Mouse (Mus musculus) liver, embryonic 12.5 days (tissue): ENCODE measurements around the gene Dedd2. TPM values are rescaled to one million over a fixed set of nuclear protein-coding genes. Genes with fewer than 3 reads are reported as not detected.

Experiments used
- ATAC-seq: fragments of 200-750 bp; cut with Nextera tagmentation; 2 replicates; pipeline ENCODE4 v1.8.0; 2017; ENCODE audit warnings: moderate number of reproducible peaks, mild to moderate bottlenecking, moderate library complexity
- H3K27ac ChIP-seq: fragments of 300-500 bp; sonication (generic); 2 replicates; pipeline ENCODE4 v1.5.1; 2016; ENCODE audit warnings: mild to moderate bottlenecking
- H3K27me3 ChIP-seq: fragments of 300-500 bp; sonication (generic); replicated peaks from 2 replicates; pipeline ENCODE4 v1.6.1; 2016; ENCODE audit warnings: mild to moderate bottlenecking, moderate library complexity
- H3K36me3 ChIP-seq: fragments of 300-500 bp; sonication (generic); 2 replicates; pipeline ENCODE4 v1.6.1; 2016; ENCODE audit warnings: mild to moderate bottlenecking, moderate library complexity
- H3K4me1 ChIP-seq: fragments of 300-500 bp; sonication (generic); 2 replicates; pipeline ENCODE4 v1.6.1; 2016
- H3K4me2 ChIP-seq: fragments of 300-500 bp; sonication (generic); 2 replicates; pipeline ENCODE4 v1.6.1; 2016; ENCODE audit warnings: mild to moderate bottlenecking, moderate library complexity
- H3K4me3 ChIP-seq: fragments of 300-500 bp; sonication (generic); 2 replicates; pipeline ENCODE4 v1.5.1; 2016; ENCODE audit warnings: mild to moderate bottlenecking, moderate library complexity
- H3K9ac ChIP-seq: fragments of 300-500 bp; sonication (generic); 2 replicates; pipeline ENCODE4 v1.6.1; 2016; ENCODE audit warnings: mild to moderate bottlenecking, moderate library complexity
- H3K9me3 ChIP-seq: fragments of 300-500 bp; sonication (generic); replicated peaks from 2 replicates; pipeline ENCODE4 v1.6.1; 2016; ENCODE audit warnings: mild to moderate bottlenecking, moderate library complexity
- WGBS: fragments of 180-500 bp; shearing (Covaris S2); methylation state at CpG from one replicate; pipeline ENCODE4 v1.1.7; 2016; ENCODE audit not compliant: insufficient replicate concordance; 5-methylcytosine and 5-hydroxymethylcytosine counted together
- polyA plus RNA-seq: library from polyadenylated mRNA; unstranded; fragments of >200 nt; fragmentation: Nextera tagmentation; extraction: Ambion mirVana; gene quantifications from 2 replicates; pipeline ENCODE4 v1.2.1, GENCODE M21; 2016

Gene Dedd2
- polyA plus RNA-seq, 1 experiment from 2014 or later: 31.4 TPM

GRCm38 (mm10) chr7:25222275-25222967, 2.0 kb upstream of the Dedd2 start:
- Histone ChIP-seq H3K4me1 (peaks cover 50% of the 10 kb centered on the region), H3K27ac (peak overlapping the region; percentile 99), H3K27me3 (no peaks in the 10 kb centered on the region), H3K9ac (peak overlapping the region; percentile 96), H3K4me3 (peak overlapping the region; percentile 90), H3K36me3 (peaks cover 63% of the 10 kb centered on the region), H3K4me2 (peak overlapping the region; percentile 91), H3K9me3 (no peaks in the 10 kb centered on the region)
- 64% methylated on average over 10 of the region's 10 CpGs for WGBS
- no peak for ATAC-seq

- H3K4me1 ChIP-seq: peaks cover 55% of the 10 kb centered on the region
- peak within 1 kb of the TSS; percentile 90 for H3K4me3 ChIP-seq
- H3K9ac ChIP-seq: peak within 1 kb of the TSS; percentile 96
- peak within 1 kb of the TSS; percentile 99 for H3K27ac ChIP-seq
- H3K9me3 ChIP-seq: no peaks in the 10 kb centered on the region
- under 1% methylated on average over 45 of the region's 45 CpGs for WGBS
- H3K27me3 ChIP-seq: no peaks in the 10 kb centered on the region
- peak within 1 kb of the TSS; percentile 91 for H3K4me2 ChIP-seq
- H3K36me3 ChIP-seq: peaks cover 63% of the 10 kb centered on the region
- ATAC-seq: peak; percentile 85
These were observed 878 bp upstream of the Dedd2 start, which contains the start of gene Zfp526 for GRCm38 (mm10) chr7:25221102-25221883. Gene Zfp526, plus strand, starts transcription at chr7:25221425.

GRCm38 (mm10) chr7:25219756-25220456, 509 bp downstream of the Dedd2 start:
- Histone ChIP-seq H3K4me1 (peaks cover 63% of the 10 kb centered on the region), H3K9me3 (no peaks in the 10 kb centered on the region), H3K4me2 (peak overlapping the region; percentile 91), H3K36me3 (peaks cover 63% of the 10 kb centered on the region), H3K9ac (peak overlapping the region; percentile 96), H3K4me3 (peak overlapping the region; percentile 90), H3K27ac (peak overlapping the region; percentile 99), H3K27me3 (no peaks in the 10 kb centered on the region)
- ATAC-seq: peak; percentile 70
- 1% methylated on average over 31 of the region's 31 CpGs for WGBS

GRCm38 (mm10) chr7:25219416-25219750, 1.0 kb downstream of the Dedd2 start:
- peak overlapping the region; percentile 96 for H3K9ac ChIP-seq
- no peaks in the 10 kb centered on the region for H3K27me3 ChIP-seq
- peak overlapping the region; percentile 99 for H3K27ac ChIP-seq
- WGBS: 1% methylated on average over 16 of the region's 16 CpGs
- peaks cover 65% of the 10 kb centered on the region for H3K4me1 ChIP-seq
- peak overlapping the region; percentile 91 for H3K4me2 ChIP-seq
- peak overlapping the region; percentile 90 for H3K4me3 ChIP-seq
- H3K36me3 ChIP-seq: peaks cover 63% of the 10 kb centered on the region
- no peaks in the 10 kb centered on the region for H3K9me3 ChIP-seq
- ATAC-seq: no peak

- WGBS: under 1% methylated on average over 53 of the region's 53 CpGs
- Histone ChIP-seq H3K4me1 (peaks cover 63% of the 10 kb centered on the region), H3K9me3 (no peaks in the 10 kb centered on the region), H3K27me3 (no peaks in the 10 kb centered on the region), H3K27ac (peak overlapping the region; percentile 99), H3K36me3 (peaks cover 63% of the 10 kb centered on the region), H3K9ac (peak overlapping the region; percentile 96), H3K4me3 (peak overlapping the region; percentile 90), H3K4me2 (peak overlapping the region; percentile 91)
- peak; percentile 17 for ATAC-seq
These were observed 1.6 kb downstream of the Dedd2 start for GRCm38 (mm10) chr7:25218705-25219415.

GRCm38 (mm10) chr7:25217653-25218395, 2.6 kb downstream of the Dedd2 start:
- 64% methylated on average over 12 of the region's 12 CpGs for WGBS
- no peaks in the 10 kb centered on the region for H3K9me3 ChIP-seq
- peaks cover 57% of the 10 kb centered on the region for H3K4me1 ChIP-seq
- H3K4me3 ChIP-seq: peak overlapping the region; percentile 90
- peaks cover 63% of the 10 kb centered on the region for H3K36me3 ChIP-seq
- H3K27ac ChIP-seq: peak overlapping the region; percentile 99
- ATAC-seq: no peak
- peak overlapping the region; percentile 91 for H3K4me2 ChIP-seq
- H3K27me3 ChIP-seq: no peaks in the 10 kb centered on the region
- peak overlapping the region; percentile 96 for H3K9ac ChIP-seq

GRCm38 (mm10) chr7:25214172-25214571, 6.2 kb downstream of the Dedd2 start:
- H3K4me3 ChIP-seq: no peak overlapping the region
- H3K4me2 ChIP-seq: no peak overlapping the region
- H3K9me3 ChIP-seq: no peaks in the 10 kb centered on the region
- no peaks in the 10 kb centered on the region for H3K27me3 ChIP-seq
- H3K36me3 ChIP-seq: peaks cover 95% of the 10 kb centered on the region
- H3K27ac ChIP-seq: 0 out of 2 replicates have a peak overlapping the region, but pooled peaks have one; percentile 12
- no peak overlapping the region for H3K9ac ChIP-seq
- ATAC-seq: no peak
- H3K4me1 ChIP-seq: peaks cover 59% of the 10 kb centered on the region
- 92% methylated on average over 2 of the region's 2 CpGs for WGBS

- Histone ChIP-seq H3K27ac (no peak overlapping the region), H3K4me3 (no peak overlapping the region), H3K4me1 (peaks cover 64% of the 10 kb centered on the region), H3K9me3 (no peaks in the 10 kb centered on the region), H3K27me3 (no peaks in the 10 kb centered on the region), H3K4me2 (no peak overlapping the region), H3K36me3 (peaks cover 99% of the 10 kb centered on the region), H3K9ac (no peak overlapping the region)
- no peak for ATAC-seq
- 41% methylated on average over 3 of the region's 3 CpGs for WGBS
These were observed 7.3 kb downstream of the Dedd2 start for GRCm38 (mm10) chr7:25213099-25213498.

- no peaks in the 10 kb centered on the region for H3K27me3 ChIP-seq
- H3K27ac ChIP-seq: peak overlapping the region; percentile 86
- 88% methylated on average over 4 of the region's 4 CpGs for WGBS
- no peak for ATAC-seq
- no peaks in the 10 kb centered on the region for H3K9me3 ChIP-seq
- H3K36me3 ChIP-seq: peaks cover 99% of the 10 kb centered on the region
- peak overlapping the region; percentile 61 for H3K4me2 ChIP-seq
- H3K4me1 ChIP-seq: peaks cover 74% of the 10 kb centered on the region
- H3K9ac ChIP-seq: peak overlapping the region; percentile 29; the same call in 1 of the 2 replicates
- H3K4me3 ChIP-seq: no peak overlapping the region
These were observed 9.9 kb downstream of the Dedd2 start for GRCm38 (mm10) chr7:25210482-25210881.

GRCm38 (mm10) chr7:25209161-25209622, 11.2 kb downstream of the Dedd2 start:
- peak overlapping the region; percentile 86 for H3K27ac ChIP-seq
- peak; percentile 90 for ATAC-seq
- peak overlapping the region; percentile 61 for H3K4me2 ChIP-seq
- peak overlapping the region; percentile 37 for H3K4me3 ChIP-seq
- peaks cover 99% of the 10 kb centered on the region for H3K36me3 ChIP-seq
- H3K9me3 ChIP-seq: no peaks in the 10 kb centered on the region
- H3K27me3 ChIP-seq: no peaks in the 10 kb centered on the region
- WGBS: 55% methylated on average over 3 of the region's 3 CpGs
- peaks cover 79% of the 10 kb centered on the region for H3K4me1 ChIP-seq
- peak overlapping the region; percentile 29 for H3K9ac ChIP-seq
